8 mouse cellular contexts compared by ENCODE assay signal in the genomic region with DNA sequence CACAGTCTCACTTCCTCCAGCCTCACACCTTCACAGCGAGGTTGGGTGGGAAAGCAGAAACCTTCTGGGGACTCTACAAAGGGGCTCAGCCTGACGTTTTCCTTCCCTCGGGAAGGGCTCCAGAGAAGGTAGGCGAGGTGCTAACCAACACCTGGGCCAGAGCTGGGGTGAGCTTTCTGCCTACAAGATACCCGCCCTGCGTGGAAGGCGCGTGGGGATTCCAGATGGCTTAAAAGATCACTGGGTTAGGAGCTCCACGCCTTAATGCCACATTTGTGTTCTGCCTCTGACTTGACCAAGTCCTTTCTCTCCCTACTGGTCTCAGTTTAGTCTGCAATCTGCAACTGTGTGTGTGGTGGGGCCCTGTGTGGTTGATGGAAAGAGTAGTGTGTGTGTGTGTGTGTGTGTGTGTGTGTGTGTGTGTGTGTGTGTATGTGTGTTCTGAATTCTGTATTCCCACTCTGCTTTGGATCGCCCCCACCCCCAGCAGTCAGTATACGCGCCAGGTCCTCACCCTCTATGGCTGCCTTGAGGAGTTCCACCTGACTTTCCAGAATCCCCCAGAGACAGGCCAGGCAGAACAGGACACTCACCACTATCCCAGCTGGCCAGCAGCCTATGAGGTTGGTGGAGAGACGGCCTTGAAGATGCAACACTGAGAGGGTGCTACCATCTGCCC. TPM values are rescaled to one million over a fixed set of nuclear protein-coding genes. Genes with fewer than 3 reads are reported as not detected.
A peak's percentile ranks its signal among the peaks of the same experiment; 100 is the strongest.
DNase-seq lines count a peak whose midpoint lies in the region; ATAC-seq lines count a peak whose summit lies in the region.

No protein-coding gene starts in this region.

- H3K36me3 ChIP-seq in lung, embryonic 15.5 days, result no peaks in the 10 kb centered on the region
- H3K36me3 ChIP-seq in intestine, embryonic 16.5 days (ENCODE audit: control insufficient read depth, insufficient read depth, low read length), result no peaks in the 10 kb centered on the region
- no peaks in the 10 kb centered on the region for H3K36me3 ChIP-seq in stomach, embryonic 15.5 days

- H3K4me3 ChIP-seq in lung, embryonic 15.5 days, result peak overlapping the region; percentile 47
- peak overlapping the region; percentile 60; the same call in 1 of the 2 replicates for H3K4me3 ChIP-seq in intestine, embryonic 16.5 days (ENCODE audit: low read length)
- peak overlapping the region; percentile 56 for H3K4me3 ChIP-seq in stomach, embryonic 15.5 days (replicated peaks)

- no peaks in the 10 kb centered on the region for H3K9me3 ChIP-seq in lung, embryonic 15.5 days
- no peaks in the 10 kb centered on the region for H3K9me3 ChIP-seq in intestine, embryonic 16.5 days (ENCODE audit: control insufficient read depth, low read length)
- H3K9me3 ChIP-seq in stomach, embryonic 15.5 days, result no peaks in the 10 kb centered on the region

- peak overlapping the region; percentile 80 for H3K4me2 ChIP-seq in lung, embryonic 15.5 days
- H3K4me2 ChIP-seq in intestine, embryonic 16.5 days (ENCODE audit: low read depth, low read length), result peak overlapping the region; percentile 90
- H3K4me2 ChIP-seq in stomach, embryonic 15.5 days, result peak overlapping the region; percentile 69

- WGBS in lung, embryonic 15.5 days, result 27% methylated on average over 13 of the region's 13 CpGs
- 27% methylated on average over 13 of the region's 13 CpGs for WGBS in intestine, embryonic 16.5 days
- WGBS in stomach, embryonic 15.5 days, result 18% methylated on average over 13 of the region's 13 CpGs

- peak; percentile 75 for DNase-seq in cerebellum, adult 11-12 months
- DNase-seq in cerebellum, adult 11 months, result no peak
- DNase-seq in lung, postnatal 4 days, result no peak
- no peak for DNase-seq in urinary bladder, adult 2 months (ENCODE audit: low spot score)
- no peak for DNase-seq in layer of hippocampus, postnatal 14 days (ENCODE audit: low spot score in 2 of 2)

- H3K4me1 ChIP-seq in lung, embryonic 15.5 days, result peaks cover 33% of the 10 kb centered on the region
- peaks cover 31% of the 10 kb centered on the region for H3K4me1 ChIP-seq in intestine, embryonic 16.5 days (ENCODE audit: control insufficient read depth, insufficient read depth, low read length)
- peaks cover 24% of the 10 kb centered on the region; the same call in 1 of the 2 replicates for H3K4me1 ChIP-seq in stomach, embryonic 15.5 days

- no peak overlapping the region for H3K9ac ChIP-seq in lung, embryonic 15.5 days
- H3K9ac ChIP-seq in intestine, embryonic 16.5 days (ENCODE audit: low read depth, low read length), result 0 out of 2 replicates have a peak overlapping the region, but pooled peaks have one; percentile 67
- no peak overlapping the region for H3K9ac ChIP-seq in stomach, embryonic 15.5 days

- H3K27ac ChIP-seq in lung, embryonic 15.5 days, result no peak overlapping the region
- H3K27ac ChIP-seq in intestine, embryonic 16.5 days (ENCODE audit: low read length), result 0 out of 2 replicates have a peak overlapping the region, but pooled peaks have one; percentile 63
- H3K27ac ChIP-seq in stomach, embryonic 15.5 days, result no peak overlapping the region

- ATAC-seq in lung, embryonic 15.5 days (ENCODE audit: borderline replicate concordance, extremely low read depth, low FRiP score, low TSS enrichment), result no peak
- no peak for ATAC-seq in intestine, embryonic 16.5 days
- no peak for ATAC-seq in stomach, embryonic 15.5 days (ENCODE audit: insufficient read depth, low FRiP score, low read depth)

- peaks cover 6% of the 10 kb centered on the region; the same call in 1 of the 2 replicates for H3K27me3 ChIP-seq in lung, embryonic 15.5 days
- 0 out of 2 replicates have a peak, but pooled peaks cover 2% of the 10 kb centered on the region for H3K27me3 ChIP-seq in intestine, embryonic 16.5 days (replicated peaks; ENCODE audit: control insufficient read depth, insufficient read depth, low read length)
- no peaks in the 10 kb centered on the region for H3K27me3 ChIP-seq in stomach, embryonic 15.5 days (replicated peaks)

RNA-seq across cellular contexts. Expression of a gene that starts 1.5 kb away (rescaled TPM):
- 0.10 and 0.12 TPM in 2 replicates for polyA plus RNA-seq in lung, embryonic 15.5 days (2015; fragmentation: Nextera tagmentation; extraction: Ambion mirVana)
- polyA plus RNA-seq in intestine, embryonic 16.5 days (2015; fragmentation: Nextera tagmentation; extraction: Ambion mirVana), result 0.15 and 0.21 TPM in 2 replicates
- polyA plus RNA-seq in stomach, embryonic 15.5 days (2015; fragmentation: Nextera tagmentation; extraction: Ambion mirVana), result 0.30 and 0.35 TPM in 2 replicates
- polyA plus RNA-seq in urinary bladder, adult 2 months (2012; rRNA removed), result 3.8 and 6.6 TPM in 2 replicates
- 100 to 1,000 TPM; 335 to 349 TPM for total RNA-seq in layer of hippocampus, postnatal 14 days (2021)

RNA-seq across cellular contexts. Expression of a gene that starts 11.4 kb away (rescaled TPM):
- 28.5 and 31.7 TPM in 2 replicates for polyA plus RNA-seq in lung, embryonic 15.5 days (2015; fragmentation: Nextera tagmentation; extraction: Ambion mirVana)
- 24.3 and 27.1 TPM in 2 replicates for polyA plus RNA-seq in intestine, embryonic 16.5 days (2015; fragmentation: Nextera tagmentation; extraction: Ambion mirVana)
- polyA plus RNA-seq in stomach, embryonic 15.5 days (2015; fragmentation: Nextera tagmentation; extraction: Ambion mirVana), result 29.5 and 29.9 TPM in 2 replicates
- polyA plus RNA-seq in urinary bladder, adult 2 months (2012; rRNA removed), result 27.2 and 28.0 TPM in 2 replicates
- total RNA-seq in layer of hippocampus, postnatal 14 days (2021), result 10 to 100 TPM; 30.3 to 38.6 TPM

RNA-seq across cellular contexts. Expression of a gene that starts 32.8 kb away (rescaled TPM):
- 168 and 178 TPM in 2 replicates for polyA plus RNA-seq in lung, embryonic 15.5 days (2015; fragmentation: Nextera tagmentation; extraction: Ambion mirVana)
- polyA plus RNA-seq in intestine, embryonic 16.5 days (2015; fragmentation: Nextera tagmentation; extraction: Ambion mirVana), result 211 and 233 TPM in 2 replicates
- polyA plus RNA-seq in stomach, embryonic 15.5 days (2015; fragmentation: Nextera tagmentation; extraction: Ambion mirVana), result 175 and 176 TPM in 2 replicates
- polyA plus RNA-seq in urinary bladder, adult 2 months (2012; rRNA removed), result 172 and 208 TPM in 2 replicates
- total RNA-seq in layer of hippocampus, postnatal 14 days (2021), result 100 to 1,000 TPM; 240 to 259 TPM

RNA-seq across cellular contexts. Expression of a gene that starts 43.8 kb away (rescaled TPM):
- 20.2 and 20.6 TPM in 2 replicates for polyA plus RNA-seq in lung, embryonic 15.5 days (2015; fragmentation: Nextera tagmentation; extraction: Ambion mirVana)
- polyA plus RNA-seq in intestine, embryonic 16.5 days (2015; fragmentation: Nextera tagmentation; extraction: Ambion mirVana), result 30.0 TPM in 2 replicates
- polyA plus RNA-seq in stomach, embryonic 15.5 days (2015; fragmentation: Nextera tagmentation; extraction: Ambion mirVana), result 28.2 and 28.8 TPM in 2 replicates
- 38.4 and 47.7 TPM in 2 replicates for polyA plus RNA-seq in urinary bladder, adult 2 months (2012; rRNA removed)
- 10 to 100 TPM; 38.0 to 42.5 TPM for total RNA-seq in layer of hippocampus, postnatal 14 days (2021)
